Mouse (Mus musculus): ENCODE measurements around the gene Dennd1c. TPM values are rescaled to one million over a fixed set of nuclear protein-coding genes. Genes with fewer than 3 reads are reported as not detected.

Dennd1c gene
- polyA plus RNA-seq, 1 experiment from 2014 or later: 1.1 TPM

DNA sequence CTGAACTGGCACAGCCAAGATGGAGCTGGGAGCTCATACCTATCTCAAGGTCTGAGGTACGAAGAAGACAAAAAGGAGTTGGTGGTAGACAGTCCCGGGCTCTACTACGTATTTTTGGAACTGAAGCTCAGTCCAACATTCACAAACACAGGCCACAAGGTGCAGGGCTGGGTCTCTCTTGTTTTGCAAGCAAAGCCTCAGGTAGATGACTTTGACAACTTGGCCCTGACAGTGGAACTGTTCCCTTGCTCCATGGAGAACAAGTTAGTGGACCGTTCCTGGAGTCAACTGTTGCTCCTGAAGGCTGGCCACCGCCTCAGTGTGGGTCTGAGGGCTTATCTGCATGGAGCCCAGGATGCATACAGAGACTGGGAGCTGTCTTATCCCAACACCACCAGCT, 28.8 kb upstream of the Dennd1c start:
- Histone ChIP-seq H3K27ac (no peak overlapping the region), H3K9ac (no peak overlapping the region), H3K36me3 (peaks cover 9% of the 10 kb centered on the region), H3K4me1 (peaks cover 22% of the 10 kb centered on the region), H3K4me3 (no peak overlapping the region), H3K4me2 (replicated peaks) (peak overlapping the region; percentile 78), H3K9me3 (no peaks in the 10 kb centered on the region), H3K27me3 (no peaks in the 10 kb centered on the region)
- WGBS: 90% methylated on average over 5 of the region's 5 CpGs
- no peak for ATAC-seq (ENCODE audit: low FRiP score, low read depth)

DNA sequence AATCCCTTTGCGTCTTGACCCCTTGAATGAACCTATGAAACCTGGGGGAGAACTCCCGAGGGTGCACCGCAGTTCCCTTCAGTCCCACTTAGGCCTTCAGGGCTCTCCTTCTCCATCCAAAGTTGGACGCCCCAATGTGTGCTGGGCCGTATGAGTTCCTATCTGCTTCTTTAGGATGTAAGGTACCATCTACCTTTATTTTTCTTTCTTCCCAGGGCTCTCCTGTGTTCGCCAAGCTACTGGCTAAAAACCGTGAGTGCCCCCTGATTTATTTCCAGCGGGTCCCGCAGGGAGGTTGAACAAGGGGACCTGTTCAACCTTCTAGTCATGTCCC, 27.7 kb upstream of the Dennd1c start:
- no peak overlapping the region for H3K27ac ChIP-seq
- H3K9me3 ChIP-seq: no peaks in the 10 kb centered on the region
- H3K4me2 ChIP-seq (replicated peaks): peak overlapping the region; percentile 78
- WGBS: 7% methylated on average over 9 of the region's 9 CpGs
- H3K36me3 ChIP-seq: peaks cover 9% of the 10 kb centered on the region
- peaks cover 22% of the 10 kb centered on the region for H3K4me1 ChIP-seq
- no peak for ATAC-seq (ENCODE audit: low FRiP score, low read depth)
- H3K27me3 ChIP-seq: no peaks in the 10 kb centered on the region
- peak overlapping the region; percentile 77 for H3K9ac ChIP-seq
- peak overlapping the region; percentile 71 for H3K4me3 ChIP-seq

DNA sequence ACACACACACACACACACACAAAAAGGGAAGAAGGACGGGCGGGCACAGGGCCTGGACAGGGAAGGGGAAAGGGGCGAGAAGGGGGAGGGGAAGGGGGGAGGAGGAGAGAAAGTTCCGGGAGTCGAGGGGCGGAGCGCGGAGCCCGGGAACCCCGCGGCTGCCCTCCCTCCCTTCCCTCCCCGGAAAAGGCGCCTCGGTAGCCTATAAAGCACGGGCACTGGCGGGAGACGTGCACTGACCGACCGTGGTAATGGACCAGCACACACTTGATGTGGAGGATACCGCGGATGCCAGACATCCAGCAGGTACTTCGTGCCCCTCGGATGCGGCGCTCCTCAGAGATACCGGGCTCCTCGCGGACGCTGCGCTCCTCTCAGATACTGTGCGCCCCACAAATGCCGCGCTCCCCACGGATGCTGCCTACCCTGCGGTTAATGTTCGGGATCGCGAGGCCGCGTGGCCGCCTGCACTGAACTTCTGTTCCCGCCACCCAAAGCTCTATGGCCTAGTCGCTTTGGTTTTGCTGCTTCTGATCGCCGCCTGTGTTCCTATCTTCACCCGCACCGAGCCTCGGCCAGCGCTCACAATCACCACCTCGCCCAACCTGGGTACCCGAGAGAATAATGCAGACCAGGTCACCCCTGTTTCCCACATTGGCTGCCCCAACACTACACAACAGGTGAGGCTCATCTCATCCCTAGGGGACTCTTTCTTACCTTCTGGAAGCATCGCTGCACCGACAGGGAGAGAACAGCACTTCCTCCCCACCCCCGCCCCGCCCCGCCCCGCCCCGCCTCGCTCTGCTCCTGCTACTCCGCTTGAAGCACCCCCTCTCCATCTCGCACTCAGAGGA, 27.1 kb upstream of the Dennd1c start, which contains the start of gene Tnfsf9:
Gene Tnfsf9, plus strand, starts transcription at position 145 of the 854 bp plus-strand sequence.
- Histone ChIP-seq H3K36me3 (peaks cover 9% of the 10 kb centered on the region), H3K9ac (peak within 1 kb of the TSS; percentile 77), H3K4me2 (replicated peaks) (peak within 1 kb of the TSS; percentile 78), H3K4me1 (peaks cover 22% of the 10 kb centered on the region), H3K27me3 (no peaks in the 10 kb centered on the region), H3K27ac (peak within 1 kb of the TSS; percentile 58; the same call in 1 of the 2 replicates), H3K4me3 (peak within 1 kb of the TSS; percentile 71), H3K9me3 (no peaks in the 10 kb centered on the region)
- under 1% methylated on average over 59 of the region's 61 CpGs for WGBS
- ATAC-seq (ENCODE audit: low FRiP score, low read depth): peak; percentile 80

DNA sequence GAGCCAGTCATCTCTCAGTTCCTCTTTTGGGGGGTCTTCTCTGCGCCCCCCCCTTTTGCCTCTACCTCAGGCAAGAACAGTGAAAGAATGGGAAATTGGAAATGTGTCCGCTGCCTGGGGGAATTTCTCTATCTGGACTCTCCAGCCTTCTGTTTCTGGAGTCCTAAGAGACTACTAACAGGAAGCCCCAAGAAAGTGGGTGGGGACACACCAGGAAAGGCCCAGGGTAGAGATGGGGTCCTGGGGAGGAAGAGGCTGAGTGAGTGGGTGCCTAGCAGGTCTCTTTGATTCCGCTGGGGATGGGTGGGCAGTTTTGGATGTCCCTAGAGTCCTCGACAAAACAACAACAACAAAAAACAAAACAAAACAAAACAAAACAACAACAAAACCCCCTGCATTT, 26.2 kb upstream of the Dennd1c start:
- H3K9me3 ChIP-seq: no peaks in the 10 kb centered on the region
- WGBS: 44% methylated on average over 4 of the region's 4 CpGs
- peak overlapping the region; percentile 78 for H3K4me2 ChIP-seq (replicated peaks)
- H3K36me3 ChIP-seq: peaks cover 9% of the 10 kb centered on the region
- no peak overlapping the region for H3K27ac ChIP-seq
- H3K4me1 ChIP-seq: peaks cover 22% of the 10 kb centered on the region
- peak overlapping the region; percentile 77; the same call in 1 of the 2 replicates for H3K9ac ChIP-seq
- H3K4me3 ChIP-seq: peak overlapping the region; percentile 71
- H3K27me3 ChIP-seq: no peaks in the 10 kb centered on the region
- ATAC-seq (ENCODE audit: low FRiP score, low read depth): peak; percentile 12; the same call in 1 of the 2 replicates

DNA sequence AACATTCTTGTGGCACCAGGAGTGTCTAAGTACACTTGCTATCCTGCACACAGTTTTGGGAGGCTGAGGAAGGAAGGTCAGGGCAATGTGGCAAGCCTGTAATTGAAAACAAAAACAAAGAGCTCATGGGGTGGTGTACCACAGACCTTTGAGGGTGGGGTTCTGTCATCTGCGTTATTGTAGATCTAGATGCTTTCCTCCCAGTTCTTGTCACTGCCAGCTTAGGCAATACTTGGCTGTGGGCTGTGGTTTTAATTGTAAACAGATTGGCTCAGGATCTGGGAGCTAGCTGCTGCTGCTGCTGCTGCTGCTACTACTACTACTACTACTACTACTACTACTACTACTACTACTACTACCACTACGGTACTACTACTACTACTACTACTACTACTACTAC, 24.0 kb upstream of the Dennd1c start:
- no peak for ATAC-seq (ENCODE audit: low FRiP score, low read depth)
- Histone ChIP-seq H3K4me2 (replicated peaks) (no peak overlapping the region), H3K27ac (no peak overlapping the region), H3K4me3 (no peak overlapping the region), H3K9me3 (no peaks in the 10 kb centered on the region), H3K9ac (no peak overlapping the region), H3K27me3 (no peaks in the 10 kb centered on the region), H3K4me1 (peaks cover 21% of the 10 kb centered on the region), H3K36me3 (peaks cover 8% of the 10 kb centered on the region)
- 69% methylated on average over 2 of the region's 2 CpGs for WGBS

DNA sequence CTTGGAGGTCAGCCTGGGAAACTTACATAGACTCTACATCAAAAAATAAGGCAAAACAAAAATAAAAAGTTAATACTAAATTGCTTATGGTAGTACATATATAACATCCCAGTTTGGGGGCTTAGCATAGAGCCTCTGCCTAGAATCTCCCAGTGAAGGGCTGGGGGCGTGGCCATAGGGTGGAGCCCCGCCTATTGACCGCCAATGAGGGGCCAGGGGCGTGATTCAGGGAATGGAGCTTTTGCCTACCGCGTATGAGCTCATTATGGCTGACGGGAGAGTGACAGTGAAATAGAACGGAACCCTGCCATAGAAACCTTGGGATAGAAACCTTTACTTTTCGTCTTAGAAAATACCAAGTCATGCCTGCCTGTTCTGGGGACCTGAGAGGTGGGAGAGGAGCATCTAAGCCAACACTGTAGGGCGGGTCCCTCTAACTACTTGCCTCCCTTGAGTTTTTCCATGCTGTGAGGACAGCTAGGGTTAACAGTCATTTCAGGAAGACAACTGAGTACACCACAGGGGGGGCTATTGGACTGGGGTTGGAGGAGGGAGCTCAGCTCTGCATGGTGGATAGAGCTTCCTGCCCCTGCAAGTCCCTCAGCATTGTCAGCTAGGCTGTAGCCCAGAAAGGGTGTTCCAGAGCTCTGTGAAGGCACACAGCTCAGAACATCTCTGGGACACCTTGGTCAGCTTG, 21.5 kb upstream of the Dennd1c start:
- Histone ChIP-seq H3K9me3 (no peaks in the 10 kb centered on the region), H3K4me1 (peaks cover 15% of the 10 kb centered on the region), H3K4me2 (replicated peaks) (no peak overlapping the region), H3K36me3 (0 out of 2 replicates have a peak, but pooled peaks cover 3% of the 10 kb centered on the region), H3K4me3 (no peak overlapping the region), H3K27me3 (peaks cover 10% of the 10 kb centered on the region), H3K9ac (no peak overlapping the region), H3K27ac (no peak overlapping the region)
- WGBS: 8% methylated on average over 10 of the region's 10 CpGs
- ATAC-seq (ENCODE audit: low FRiP score, low read depth): no peak

DNA sequence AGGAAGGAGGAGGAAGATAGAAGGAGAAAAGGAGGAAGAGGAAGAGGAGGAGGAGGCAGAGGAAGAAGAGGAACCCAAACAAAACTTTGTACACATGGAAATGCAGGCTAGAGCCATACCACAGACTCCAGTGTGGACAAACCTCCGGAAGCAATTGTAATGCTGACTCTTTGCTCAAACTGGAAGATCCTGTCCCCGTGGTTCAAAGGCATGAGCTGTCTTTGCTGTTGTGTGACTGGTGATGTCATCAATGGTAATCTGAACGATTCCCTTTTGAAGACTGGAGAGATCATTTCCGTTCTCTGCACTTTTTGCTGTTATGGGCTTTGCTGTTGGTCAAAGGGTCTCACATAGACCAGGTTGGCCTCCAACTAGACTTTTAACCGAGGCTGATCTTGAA, 20.0 kb upstream of the Dennd1c start:
- no peaks in the 10 kb centered on the region for H3K9me3 ChIP-seq
- no peak overlapping the region for H3K27ac ChIP-seq
- ATAC-seq (ENCODE audit: low FRiP score, low read depth): no peak
- peaks cover 9% of the 10 kb centered on the region; the same call in 1 of the 2 replicates for H3K4me1 ChIP-seq
- H3K36me3 ChIP-seq: 0 out of 2 replicates have a peak, but pooled peaks cover 3% of the 10 kb centered on the region
- no peak overlapping the region for H3K9ac ChIP-seq
- H3K4me3 ChIP-seq: no peak overlapping the region
- H3K27me3 ChIP-seq: peaks cover 11% of the 10 kb centered on the region
- WGBS: 82% methylated on average over 5 of the region's 5 CpGs
- no peak overlapping the region for H3K4me2 ChIP-seq (replicated peaks)

DNA sequence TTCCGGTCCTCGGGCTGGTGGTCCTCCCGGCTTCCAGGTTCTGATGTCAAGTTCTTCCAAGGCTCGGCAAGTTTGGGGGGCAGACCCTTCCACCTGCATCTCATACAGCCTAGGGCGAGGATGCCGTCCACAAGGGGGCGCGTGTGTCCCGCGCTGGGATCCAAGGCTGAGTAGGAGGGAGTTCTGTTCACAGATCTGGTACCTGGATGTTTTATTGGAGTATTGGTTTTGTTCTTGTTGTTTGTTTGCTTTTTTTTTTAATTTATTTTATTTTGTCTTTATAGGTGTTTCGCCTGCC, 18.3 kb upstream of the Dennd1c start:
- Histone ChIP-seq H3K4me3 (peak overlapping the region; percentile 26), H3K9ac (no peak overlapping the region; the same call in 1 of the 2 replicates), H3K4me1 (peaks cover 9% of the 10 kb centered on the region; the same call in 1 of the 2 replicates), H3K4me2 (replicated peaks) (peak overlapping the region; percentile 56), H3K27me3 (peaks cover 11% of the 10 kb centered on the region), H3K36me3 (no peaks in the 10 kb centered on the region), H3K9me3 (no peaks in the 10 kb centered on the region), H3K27ac (no peak overlapping the region)
- ATAC-seq (ENCODE audit: low FRiP score, low read depth): peak; percentile 83
- under 1% methylated on average over 11 of the region's 11 CpGs for WGBS

DNA sequence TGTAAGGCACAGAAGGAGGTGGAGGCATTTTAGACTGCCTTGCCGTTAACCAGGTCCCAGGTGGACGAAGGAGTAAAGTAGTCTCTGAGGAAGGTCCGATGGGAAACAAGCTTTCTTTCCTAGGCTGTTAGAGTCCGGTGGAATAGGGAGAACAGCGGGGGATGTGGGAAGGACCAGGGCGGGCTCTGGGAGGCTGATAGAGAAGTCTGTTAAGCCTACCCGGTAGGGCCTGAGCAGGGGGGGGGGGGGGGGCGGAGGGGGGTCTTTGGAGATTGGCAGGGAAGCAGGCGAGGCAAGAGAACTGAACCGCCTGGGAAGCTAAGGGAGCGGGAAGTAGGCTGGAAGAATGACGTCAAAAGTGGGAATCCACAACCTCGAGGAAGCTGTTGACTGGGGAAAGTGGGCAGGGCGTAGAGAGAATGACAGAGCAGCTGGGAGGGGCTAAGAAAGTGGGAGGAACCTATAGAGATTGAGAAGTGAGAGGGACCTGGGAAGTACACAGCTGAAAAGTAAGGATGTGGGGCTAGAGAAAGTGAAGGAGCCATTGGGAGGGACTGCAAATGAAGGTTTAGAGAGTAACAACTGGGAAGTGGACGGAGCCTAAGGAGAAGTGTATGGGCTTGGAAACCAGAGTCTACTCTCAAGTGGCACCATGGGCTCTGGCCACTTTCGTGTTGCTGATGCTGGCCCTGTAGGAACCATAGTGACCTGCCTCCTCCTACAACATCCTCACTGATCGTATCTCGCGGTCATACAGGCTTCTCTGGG, 17.7 kb upstream of the Dennd1c start:
- Histone ChIP-seq H3K4me3 (peak overlapping the region; percentile 26), H3K4me2 (replicated peaks) (peak overlapping the region; percentile 56), H3K4me1 (peaks cover 9% of the 10 kb centered on the region; the same call in 1 of the 2 replicates), H3K27me3 (peaks cover 11% of the 10 kb centered on the region), H3K27ac (no peak overlapping the region), H3K36me3 (no peaks in the 10 kb centered on the region), H3K9ac (no peak overlapping the region; the same call in 1 of the 2 replicates), H3K9me3 (no peaks in the 10 kb centered on the region)
- under 1% methylated on average over 17 of the region's 19 CpGs for WGBS
- peak; percentile 90 for ATAC-seq (ENCODE audit: low FRiP score, low read depth)

DNA sequence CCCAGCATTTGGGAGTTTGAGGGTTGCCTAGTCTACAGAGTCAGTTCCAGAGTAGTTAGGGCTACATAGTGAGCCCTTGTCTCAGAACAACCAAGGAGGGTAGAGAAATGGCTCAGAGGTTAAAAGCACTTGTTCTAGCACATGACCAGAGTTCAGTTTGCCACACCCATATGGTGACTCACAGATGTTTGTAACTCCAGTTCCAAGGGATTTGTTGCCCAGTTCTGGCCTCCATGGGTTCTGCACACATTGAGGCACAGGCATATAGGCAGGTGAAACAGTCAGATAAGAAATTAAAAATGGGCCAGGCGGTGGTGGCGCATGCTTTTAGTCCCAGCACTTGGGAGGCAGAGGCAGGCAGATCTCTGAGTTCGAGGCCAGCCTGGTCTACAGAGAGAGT, 15.9 kb upstream of the Dennd1c start:
- no peak overlapping the region for H3K9ac ChIP-seq
- H3K4me2 ChIP-seq (replicated peaks): no peak overlapping the region
- 92% methylated on average over 3 of the region's 3 CpGs for WGBS
- H3K4me3 ChIP-seq: no peak overlapping the region
- no peak overlapping the region for H3K27ac ChIP-seq
- H3K4me1 ChIP-seq: peaks cover 9% of the 10 kb centered on the region; the same call in 1 of the 2 replicates
- H3K36me3 ChIP-seq: no peaks in the 10 kb centered on the region
- H3K9me3 ChIP-seq: no peaks in the 10 kb centered on the region
- H3K27me3 ChIP-seq: peaks cover 26% of the 10 kb centered on the region
- ATAC-seq (ENCODE audit: low FRiP score, low read depth): no peak

DNA sequence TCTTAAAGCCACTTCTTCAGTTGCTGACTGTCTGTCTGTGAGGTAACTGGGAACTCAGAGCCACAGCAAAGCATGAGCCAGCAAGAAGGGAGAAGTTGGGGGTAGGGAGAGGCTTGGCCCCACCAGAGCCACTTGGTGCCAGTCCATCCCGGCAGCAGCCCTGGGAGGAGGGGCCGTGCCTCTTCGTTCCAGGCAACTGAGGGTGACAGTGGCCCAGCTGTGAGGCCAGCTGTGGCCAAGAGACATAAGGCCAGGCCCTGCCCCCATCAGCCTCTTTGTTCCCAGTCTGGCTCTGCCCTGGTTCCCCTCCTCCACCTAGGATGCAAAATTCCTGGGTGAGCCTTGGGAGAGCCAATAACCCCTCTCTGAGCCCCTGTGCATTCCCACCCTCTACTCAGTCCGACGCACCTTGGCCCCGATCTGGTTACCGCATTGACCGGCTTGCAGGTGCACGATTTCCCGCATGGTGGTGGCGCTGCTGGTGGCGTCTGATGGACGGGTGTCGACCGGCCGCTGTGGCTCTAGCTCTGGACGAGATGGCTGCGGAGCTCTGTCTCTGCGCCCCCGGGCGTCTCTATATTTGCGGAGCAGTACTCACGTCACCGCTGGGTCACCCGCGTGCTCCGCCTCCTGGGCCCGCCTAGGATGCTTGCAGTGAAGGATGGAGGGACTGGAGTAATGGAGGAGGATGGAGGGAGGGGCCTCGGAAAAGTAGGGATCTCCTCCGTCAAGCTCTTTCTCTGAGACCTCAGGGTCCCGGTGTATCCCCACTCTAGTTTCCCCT, 8.9 kb upstream of the Dennd1c start, which contains the start of gene Tubb4a:
Gene Tubb4a, minus strand, starts transcription at position 734 of the 784 bp plus-strand sequence.
- ATAC-seq (ENCODE audit: low FRiP score, low read depth): peak; percentile 71
- WGBS: 2% methylated on average over 31 of the region's 31 CpGs
- H3K4me2 ChIP-seq (replicated peaks): peak within 1 kb of the TSS; percentile 62
- no peak within 1 kb of the TSS for H3K27ac ChIP-seq
- peaks cover 6% of the 10 kb centered on the region for H3K4me1 ChIP-seq
- peaks cover 50% of the 10 kb centered on the region for H3K27me3 ChIP-seq
- peak within 1 kb of the TSS; percentile 60 for H3K9ac ChIP-seq
- no peaks in the 10 kb centered on the region for H3K9me3 ChIP-seq
- H3K36me3 ChIP-seq: no peaks in the 10 kb centered on the region
- peak within 1 kb of the TSS; percentile 42 for H3K4me3 ChIP-seq

Measured in limb, embryonic 13.5 days (tissue).